Mouse (Mus musculus) E14TG2a.4 (cell line): Measurements from ENCODE around the gene Slc16a1.

Experiments used
- H3K27me3 ChIP-seq: 2 replicates; pipeline ENCODE4 v1.6.1; 2014; ENCODE audit warnings: low read length, control low read depth; ENCODE audit not compliant: insufficient read depth
- H3K36me3 ChIP-seq: 2 replicates; pipeline ENCODE4 v1.6.1; 2014; ENCODE audit warnings: low read length, control low read depth; ENCODE audit not compliant: insufficient read depth
- H3K4me1 ChIP-seq: replicated peaks from 2 replicates; pipeline ENCODE4 v1.6.1; 2014; ENCODE audit warnings: low read depth, low read length, control low read depth
- H3K4me3 ChIP-seq: replicated peaks from 2 replicates; pipeline ENCODE4 v1.5.1; 2014; ENCODE audit warnings: mild to moderate bottlenecking, low read length
- H3K9me3 ChIP-seq: 2 replicates; pipeline ENCODE4 v1.6.1; 2014; ENCODE audit warnings: low read length, control low read depth
- CTCF ChIP-seq: conservative IDR thresholded peaks from 2 replicates; pipeline ENCODE4 v1.5.1; 2014; ENCODE audit warnings: low read length
- NANOG ChIP-seq: IDR thresholded peaks from 2 replicates; pipeline ENCODE4 v1.6.1; 2014; ENCODE audit warnings: borderline replicate concordance, low read length, mixed read lengths
- POU5F1 ChIP-seq: IDR thresholded peaks from 2 replicates; pipeline ENCODE4 v1.6.1; 2014; ENCODE audit warnings: low read length, borderline replicate concordance

Gene Slc16a1

GRCm38 (mm10) chr3:104638403-104638779, at the start of gene Slc16a1:
Slc16a1 (plus strand) TSS chr3:104638668.
- no peak for TF ChIP-seq POU5F1
- TF ChIP-seq CTCF = no peak
- no peak for TF ChIP-seq NANOG
- H3K27me3 ChIP-seq = no peaks in the 10 kb centered on the region

GRCm38 (mm10) chr3:104596451-104597134, 41.9 kb upstream of the Slc16a1 start:
- H3K36me3 ChIP-seq = no peaks in the 10 kb centered on the region
- H3K4me1 ChIP-seq = no peaks in the 10 kb centered on the region
- 0 out of 2 replicates have a peak, but pooled peaks cover 2% of the 10 kb centered on the region for H3K27me3 ChIP-seq
- H3K9me3 ChIP-seq = no peaks in the 10 kb centered on the region
- H3K4me3 ChIP-seq = no peak overlapping the region
- TF ChIP-seq POU5F1 (no peak), NANOG (no peak), CTCF (no peak)

More at GRCm38 (mm10) chr3:104638403-104638779, at the start of gene Slc16a1:
- no peaks in the 10 kb centered on the region; the same call in 1 of the 2 replicates for H3K36me3 ChIP-seq
- peak within 1 kb of the TSS; percentile 97 for H3K4me3 ChIP-seq
- H3K9me3 ChIP-seq = no peaks in the 10 kb centered on the region
- peaks cover 31% of the 10 kb centered on the region for H3K4me1 ChIP-seq

- no peaks in the 10 kb centered on the region for H3K4me1 ChIP-seq
- no peaks in the 10 kb centered on the region for H3K9me3 ChIP-seq
- H3K27me3 ChIP-seq = 0 out of 2 replicates have a peak, but pooled peaks cover 2% of the 10 kb centered on the region
- no peaks in the 10 kb centered on the region for H3K36me3 ChIP-seq
- no peak overlapping the region for H3K4me3 ChIP-seq
- TF ChIP-seq POU5F1 (no peak), CTCF (no peak), NANOG (no peak)
Measured at GRCm38 (mm10) chr3:104597135-104597764, 41.2 kb upstream of the Slc16a1 start.

- no peaks in the 10 kb centered on the region for H3K4me1 ChIP-seq
- TF ChIP-seq NANOG (no peak), POU5F1 (no peak), CTCF (no peak)
- H3K36me3 ChIP-seq = no peaks in the 10 kb centered on the region
- H3K9me3 ChIP-seq = no peaks in the 10 kb centered on the region
- 0 out of 2 replicates have a peak, but pooled peaks cover 2% of the 10 kb centered on the region for H3K27me3 ChIP-seq
- no peak overlapping the region for H3K4me3 ChIP-seq
Measured at GRCm38 (mm10) chr3:104599296-104600150, 38.9 kb upstream of the Slc16a1 start.

- H3K4me1 ChIP-seq = no peaks in the 10 kb centered on the region
- H3K27me3 ChIP-seq = 0 out of 2 replicates have a peak, but pooled peaks cover 2% of the 10 kb centered on the region
- H3K9me3 ChIP-seq = no peaks in the 10 kb centered on the region
- H3K36me3 ChIP-seq = no peaks in the 10 kb centered on the region
- TF ChIP-seq POU5F1 (no peak), NANOG (no peak), CTCF (no peak)
- no peak overlapping the region for H3K4me3 ChIP-seq
Measured at GRCm38 (mm10) chr3:104600691-104601090, 37.8 kb upstream of the Slc16a1 start.

GRCm38 (mm10) chr3:104601680-104602079, 36.8 kb upstream of the Slc16a1 start:
- no peaks in the 10 kb centered on the region for H3K9me3 ChIP-seq
- no peaks in the 10 kb centered on the region for H3K36me3 ChIP-seq
- H3K4me3 ChIP-seq = no peak overlapping the region
- 0 out of 2 replicates have a peak, but pooled peaks cover 2% of the 10 kb centered on the region for H3K27me3 ChIP-seq
- no peak for TF ChIP-seq POU5F1
- TF ChIP-seq CTCF = no peak
- no peak for TF ChIP-seq NANOG
- H3K4me1 ChIP-seq = no peaks in the 10 kb centered on the region

- Histone ChIP-seq H3K4me1 (no peaks in the 10 kb centered on the region), H3K36me3 (no peaks in the 10 kb centered on the region), H3K4me3 (no peak overlapping the region), H3K9me3 (no peaks in the 10 kb centered on the region), H3K27me3 (no peaks in the 10 kb centered on the region)
- TF ChIP-seq NANOG (no peak), POU5F1 (no peak), CTCF (no peak)
Measured at GRCm38 (mm10) chr3:104609690-104610380, 28.6 kb upstream of the Slc16a1 start.
